Mouse (Mus musculus) right cerebral cortex, postnatal 14 days (tissue): Measurements from ENCODE around the gene Sirt1.
"Not testable (repeated sequence)": the region's sequence is repeated elsewhere in the genome, so short reads cannot be mapped to it uniquely, and the experiment has no call there.

Experiments used
- DNase-seq: peaks from one replicate; pipeline ENCODE4 v3.0.0; 2022

The Sirt1 gene

GRCm38 (mm10) chr10:63386444-63386843 is 4.9 kb upstream of the Sirt1 start:
- DNase-seq, result peak; percentile 81

- DNase-seq, result not testable (repeated sequence)
These were observed 4.4 kb upstream of the Sirt1 start for GRCm38 (mm10) chr10:63385897-63386296.

GRCm38 (mm10) chr10:63382372-63383279 is 1.1 kb upstream of the Sirt1 start, which contains the start of gene Dnajc12:
TSS of gene Dnajc12 (plus strand) at chr10:63382443.
- peak; percentile 72 for DNase-seq

- no peak for DNase-seq
These were observed 2.4 kb downstream of the Sirt1 start for GRCm38 (mm10) chr10:63378948-63379680.

GRCm38 (mm10) chr10:63377468-63377867 is 4.0 kb downstream of the Sirt1 start:
- DNase-seq, result peak; percentile 49

GRCm38 (mm10) chr10:63376303-63376702 is 5.2 kb downstream of the Sirt1 start:
- no peak for DNase-seq

- no peak for DNase-seq
These were observed 13.5 kb downstream of the Sirt1 start for GRCm38 (mm10) chr10:63368041-63368440.

- DNase-seq, result no peak
These were observed 14.1 kb downstream of the Sirt1 start for GRCm38 (mm10) chr10:63367386-63367785.

DNA sequence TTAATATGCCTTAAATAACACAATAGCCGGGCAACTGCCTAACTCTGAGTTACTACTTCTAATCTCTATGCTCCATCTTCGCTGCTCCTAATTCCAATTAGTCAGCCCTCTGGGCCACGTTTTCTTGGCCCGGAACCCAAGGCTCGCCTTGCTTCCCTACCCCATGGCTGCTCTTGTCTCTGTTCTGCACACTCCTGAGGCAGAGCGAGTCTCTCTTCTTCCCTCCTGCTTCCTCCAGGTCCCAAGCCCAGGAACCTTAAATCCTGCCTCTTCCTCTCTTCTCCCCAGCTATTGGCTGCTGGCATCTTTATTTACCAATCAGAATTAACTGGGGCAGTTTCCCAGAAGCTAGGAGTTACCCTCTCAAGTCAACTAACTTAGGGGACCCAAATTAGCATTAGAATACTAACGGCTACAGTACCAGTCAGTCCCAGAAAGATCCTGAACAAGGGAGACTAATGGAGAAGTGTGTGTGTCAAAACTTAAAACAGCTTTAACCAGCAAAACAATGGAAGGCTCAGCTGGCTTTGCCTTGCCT is 15.5 kb downstream of the Sirt1 start:
- no peak for DNase-seq

- no peak for DNase-seq
These were observed 21.0 kb downstream of the Sirt1 start for GRCm38 (mm10) chr10:63360502-63360901.

DNA sequence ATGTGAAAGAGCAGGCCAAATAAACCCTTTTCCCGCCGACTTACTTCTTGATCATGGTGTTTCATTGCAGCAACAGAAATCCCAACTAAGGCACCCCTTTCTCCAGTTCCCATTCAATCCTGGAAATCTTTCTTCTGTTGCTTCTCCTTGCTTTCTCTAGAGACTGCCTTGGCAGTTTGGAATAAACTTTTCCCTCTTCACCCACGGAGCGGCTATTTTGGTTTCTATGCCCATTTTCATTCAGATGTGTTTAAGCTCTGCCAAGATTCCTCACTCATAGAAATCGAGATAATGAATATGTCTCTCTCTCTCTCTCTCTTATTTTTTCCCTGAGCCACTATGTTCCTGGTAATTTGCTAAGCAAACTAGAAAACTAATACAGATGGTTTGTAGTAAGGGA is 29.4 kb downstream of the Sirt1 start:
- DNase-seq, result no peak

DNA sequence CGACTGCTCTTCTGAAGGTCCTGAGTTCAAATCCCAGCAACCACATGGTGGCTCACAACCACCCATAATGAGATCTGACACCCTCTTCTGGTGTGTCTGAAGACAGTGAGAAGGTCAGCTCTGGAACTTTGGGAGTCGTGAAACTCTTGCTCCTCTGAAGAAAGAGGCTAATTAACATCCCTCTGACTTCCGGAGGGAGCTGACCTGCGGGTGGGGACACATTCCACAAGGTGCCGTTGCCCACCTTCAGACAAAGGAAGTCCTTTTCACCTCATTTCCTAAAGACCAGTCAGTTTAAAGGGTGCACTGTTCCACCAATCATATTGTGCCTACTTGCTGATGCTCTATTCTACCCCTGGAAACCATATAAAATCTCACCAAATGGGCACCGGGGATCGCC is 30.4 kb downstream of the Sirt1 start:
- DNase-seq, result not testable (repeated sequence)

DNA sequence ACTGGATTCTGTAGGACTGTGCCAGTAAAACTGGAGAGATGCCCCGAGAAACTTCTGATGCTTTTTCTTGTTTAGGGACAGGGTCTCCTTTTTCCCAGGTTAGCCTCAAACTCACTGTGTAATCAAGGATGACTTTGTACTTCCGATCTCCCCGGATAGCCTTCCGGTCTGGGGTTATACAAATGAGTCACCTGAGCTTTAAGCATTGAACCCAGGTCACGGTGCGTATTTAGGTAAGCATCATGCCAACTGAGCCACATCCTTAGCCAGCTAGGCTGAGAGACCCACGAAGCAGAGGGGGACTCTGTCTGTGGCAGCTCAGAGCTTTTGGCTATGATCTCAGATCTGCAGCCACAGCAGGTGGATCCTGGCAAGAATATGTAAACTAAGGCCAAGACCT is 30.8 kb downstream of the Sirt1 start:
- no peak for DNase-seq

- DNase-seq, result no peak
These were observed 33.2 kb downstream of the Sirt1 start for GRCm38 (mm10) chr10:63348291-63348690.

DNA sequence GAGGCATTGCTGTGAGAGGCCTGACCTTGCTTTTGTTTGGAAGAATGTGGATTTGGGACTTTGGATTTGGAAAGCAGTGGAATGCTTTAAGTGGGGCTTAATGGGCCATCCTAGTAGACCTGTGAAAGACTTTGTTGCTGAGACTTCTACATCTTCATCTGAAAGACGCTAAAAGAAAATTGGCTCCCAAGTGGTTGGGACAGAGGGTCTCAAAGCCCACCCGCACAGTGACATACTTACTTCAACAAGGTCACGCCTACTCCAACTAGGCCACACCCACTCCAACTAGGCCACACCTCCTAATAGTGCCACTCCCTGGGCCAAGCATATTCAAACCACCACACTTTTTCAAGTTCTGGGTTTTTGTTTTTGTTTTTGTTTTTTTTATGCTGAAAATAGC is 36.8 kb downstream of the Sirt1 start:
- DNase-seq, result no peak

- no peak for DNase-seq
These were observed 40.2 kb downstream of the Sirt1 start for GRCm38 (mm10) chr10:63341351-63341750.

DNA sequence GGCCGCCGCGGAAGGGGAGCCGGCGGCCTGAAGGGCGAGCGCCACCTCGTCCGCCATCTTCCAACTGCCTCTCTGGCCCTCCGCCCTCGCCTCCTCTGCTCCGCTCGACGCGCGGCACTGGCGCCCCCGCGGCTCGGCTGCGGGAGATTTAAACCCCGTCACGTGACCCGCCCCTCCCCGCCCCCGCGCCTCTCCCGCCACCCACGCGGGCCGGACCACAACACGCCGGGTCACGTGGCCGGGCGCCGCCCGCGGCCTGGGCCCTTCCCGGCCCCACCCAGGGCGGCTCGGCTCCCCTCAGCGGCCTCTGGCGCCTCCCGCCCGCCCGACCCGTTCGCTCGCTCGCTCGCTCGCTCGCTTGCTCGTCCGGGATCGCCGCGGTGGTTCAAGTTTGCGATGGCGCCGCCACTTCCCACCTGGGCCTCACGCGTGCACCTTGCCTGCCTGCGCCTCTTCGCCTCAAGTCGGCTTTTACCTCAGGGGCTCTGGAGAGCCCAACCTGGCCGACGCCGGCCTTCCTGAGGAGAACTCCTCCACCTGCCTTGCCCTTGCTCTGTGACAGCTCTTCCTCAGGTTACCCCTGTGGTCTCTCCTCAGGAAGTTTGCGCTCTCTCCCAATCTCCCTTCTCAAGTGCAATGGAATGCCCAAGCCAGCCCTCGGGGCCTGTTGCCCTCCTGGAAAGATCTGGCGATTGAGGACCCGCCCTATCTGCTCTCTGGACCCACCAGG is 42.4 kb downstream of the Sirt1 start:
- peak; percentile 82 for DNase-seq

DNA sequence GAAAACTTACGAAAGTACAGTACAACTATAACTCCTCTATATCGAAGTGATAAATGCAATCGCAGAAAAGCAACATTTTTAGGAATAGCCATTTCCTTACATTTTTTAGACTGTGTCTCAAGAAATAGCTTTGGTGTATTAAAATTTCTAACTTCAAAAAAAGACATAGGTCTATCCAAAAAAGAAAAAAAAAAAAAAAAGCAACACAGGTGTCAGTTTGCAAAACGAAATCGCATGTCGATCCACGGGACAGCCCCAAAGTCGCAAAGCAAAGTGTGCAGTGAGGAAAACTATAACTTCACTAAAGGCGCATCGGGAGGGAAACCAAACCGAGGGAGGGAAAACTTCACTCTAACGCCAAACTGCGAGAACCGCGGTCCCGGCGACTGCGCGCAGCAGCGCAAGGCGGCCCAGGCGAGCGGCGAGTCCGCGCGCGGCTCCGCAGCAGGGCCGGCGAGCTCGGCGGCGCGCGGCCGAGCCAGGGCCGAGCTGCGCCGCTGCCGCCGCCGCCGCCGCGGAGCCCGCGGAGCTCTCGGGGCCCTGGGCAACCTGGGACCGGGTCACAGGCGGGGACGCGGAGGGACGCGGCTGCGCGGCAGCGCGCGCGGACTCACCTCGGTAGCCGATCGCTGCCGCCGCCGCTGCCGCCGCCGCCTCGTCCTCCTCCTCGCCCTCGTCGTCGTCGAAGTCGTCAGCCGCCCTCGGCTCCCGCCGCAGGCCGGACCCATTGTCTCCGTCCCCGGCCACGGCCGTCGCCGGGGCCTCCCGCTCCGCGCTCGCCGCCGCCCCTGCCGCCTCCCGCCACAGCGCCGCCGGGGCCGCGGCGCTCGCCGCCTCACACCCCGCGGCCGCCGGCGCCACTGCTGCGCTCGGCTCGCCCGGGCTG is 43.3 kb downstream of the Sirt1 start:
- DNase-seq, result peak; percentile 51

DNA sequence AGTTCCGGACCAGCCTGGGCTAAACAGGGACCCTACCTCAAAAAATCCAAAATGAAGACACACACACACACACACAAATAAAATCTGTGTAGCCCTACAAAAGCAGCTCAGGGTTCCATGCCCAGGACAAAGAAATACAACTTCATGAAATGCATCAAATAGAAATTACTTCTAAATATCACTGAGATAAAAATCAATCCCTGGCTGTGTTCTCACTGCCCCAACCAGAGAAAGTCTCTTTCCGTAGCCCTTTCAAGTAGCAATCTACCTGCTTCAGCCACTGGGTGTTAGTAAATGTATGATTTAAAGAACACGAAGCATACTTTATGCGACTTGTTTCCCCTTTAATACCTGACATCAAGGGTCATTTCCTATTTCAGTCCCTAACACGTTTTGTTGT is 44.2 kb downstream of the Sirt1 start:
- DNase-seq, result no peak

GRCm38 (mm10) chr10:63336901-63337300 is 44.6 kb downstream of the Sirt1 start:
- no peak for DNase-seq

GRCm38 (mm10) chr10:63327091-63327490 is 54.4 kb downstream of the Sirt1 start:
- DNase-seq, result no peak

- no peak for DNase-seq
These were observed 67.8 kb downstream of the Sirt1 start for GRCm38 (mm10) chr10:63313726-63314125.
